8 mouse cellular contexts compared by ENCODE assay signal in genomic region chr1:171064491-171065242, GRCm38 (mm10). TPM values are rescaled to one million over a fixed set of nuclear protein-coding genes. Genes with fewer than 3 reads are reported as not detected.
DNase-seq lines count a peak whose midpoint lies in the region; ATAC-seq and TF ChIP-seq lines count a peak whose summit lies in the region.
"Not testable (repeated sequence)": the region's sequence is repeated elsewhere in the genome, so short reads cannot be mapped to it uniquely, and the experiment has no call there.

TSS of gene Fcgr3 (minus strand) at chr1:171064935.

- H3K4me2 ChIP-seq in intestine, postnatal 0 days (replicated peaks; ENCODE audit: low read depth), result peak within 1 kb of the TSS; percentile 82

- TF ChIP-seq CTCF in intestine, postnatal 0 days (IDR thresholded peaks at IDR 0.05; ENCODE audit: low read depth), result peak; percentile 62

- intact Hi-C loops in left cerebral cortex, postnatal 4 days (cut with DNase I), result not testable (repeated sequence)

- peak; percentile 59 for ATAC-seq in intestine, postnatal 0 days

- peak within 1 kb of the TSS; percentile 48 for H3K4me3 ChIP-seq in embryonic facial prominence, embryonic 10.5 days
- peak within 1 kb of the TSS; percentile 54 for H3K4me3 ChIP-seq in intestine, postnatal 0 days (ENCODE audit: low read depth, low read length)
- H3K4me3 ChIP-seq in midbrain, embryonic 10.5 days, result peak within 1 kb of the TSS; percentile 49

- H3K9me3 ChIP-seq in embryonic facial prominence, embryonic 10.5 days; intestine, postnatal 0 days (ENCODE audit: control insufficient read depth); midbrain, embryonic 10.5 days (replicated peaks): not testable (repeated sequence)

- DNase-seq in adrenal gland, postnatal 14 days, result peak; percentile 91
- peak; percentile 88 for DNase-seq in embryonic facial prominence, embryonic 10.5 days (ENCODE audit: low spot score)
- DNase-seq in gonadal fat pad, adult 2 months (ENCODE audit: low read depth), result not testable (repeated sequence)
- peak; percentile 88 for DNase-seq in left cerebral cortex, postnatal 4 days
- DNase-seq in midbrain, embryonic 10.5 days (ENCODE audit: low spot score), result peak; percentile 89
- peak; percentile 59 to 75 for DNase-seq in right cerebral cortex, postnatal 36 days (ENCODE audit: low spot score in 2 of 2)
- peak; percentile 84 to 88 for DNase-seq in urinary bladder, postnatal 4 days (ENCODE audit: low spot score in 2 of 2)

- not testable (repeated sequence) for H3K27ac ChIP-seq in embryonic facial prominence, embryonic 10.5 days (replicated peaks); intestine, postnatal 0 days (ENCODE audit: low read depth, low read length)
- 0 out of 2 replicates have a peak within 1 kb of the TSS, but pooled peaks have one; percentile 0 for H3K27ac ChIP-seq in midbrain, embryonic 10.5 days (replicated peaks)

- H3K36me3 ChIP-seq in embryonic facial prominence, embryonic 10.5 days (replicated peaks); intestine, postnatal 0 days (ENCODE audit: control insufficient read depth, insufficient read depth); midbrain, embryonic 10.5 days: not testable (repeated sequence)

- peaks cover 48% of the 10 kb centered on the region for H3K27me3 ChIP-seq in embryonic facial prominence, embryonic 10.5 days (replicated peaks; ENCODE audit: low read depth, poor library complexity, severe bottlenecking)
- peaks cover 20% of the 10 kb centered on the region for H3K27me3 ChIP-seq in intestine, postnatal 0 days (replicated peaks; ENCODE audit: control insufficient read depth, insufficient read depth, low read length)
- peaks cover 48% of the 10 kb centered on the region for H3K27me3 ChIP-seq in midbrain, embryonic 10.5 days (ENCODE audit: low read depth, poor library complexity, severe bottlenecking)

- H3K4me1 ChIP-seq in embryonic facial prominence, embryonic 10.5 days, result peaks cover 13% of the 10 kb centered on the region
- H3K4me1 ChIP-seq in intestine, postnatal 0 days (replicated peaks; ENCODE audit: control insufficient read depth, insufficient read depth, low read length), result not testable (repeated sequence)
- peaks cover 15% of the 10 kb centered on the region for H3K4me1 ChIP-seq in midbrain, embryonic 10.5 days

- 1% methylated on average over 45 of the region's 75 CpGs for WGBS in embryonic facial prominence, embryonic 10.5 days
- WGBS in intestine, postnatal 0 days, result under 1% methylated on average over 41 of the region's 75 CpGs
- WGBS in midbrain, embryonic 10.5 days, result 2% methylated on average over 47 of the region's 75 CpGs

- H3K9ac ChIP-seq in intestine, postnatal 0 days (ENCODE audit: low read depth, low read length), result not testable (repeated sequence)

RNA-seq across cellular contexts. Expression of gene Fcgr3, which starts in this region (rescaled TPM):
- 8.1 and 10.3 TPM in 2 replicates for total RNA-seq in adrenal gland, postnatal 14 days (2021)
- 3.8 and 5.5 TPM in 2 replicates for polyA plus RNA-seq in embryonic facial prominence, embryonic 10.5 days (2016; fragmentation: Nextera tagmentation; extraction: Ambion mirVana)
- polyA plus RNA-seq in gonadal fat pad, adult 2 months (2012; rRNA removed), result 20.4 and 28.6 TPM in 2 replicates
- polyA plus RNA-seq in intestine, postnatal 0 days (2015; fragmentation: Nextera tagmentation; extraction: Ambion mirVana), result 13.9 and 15.8 TPM in 2 replicates
- 1 to 10 TPM; 6.7 to 7.0 TPM for total RNA-seq in left cerebral cortex, postnatal 4 days (2021)
- polyA plus RNA-seq in midbrain, embryonic 10.5 days (2016; fragmentation: Nextera tagmentation; extraction: Ambion mirVana), result 5.5 and 7.8 TPM in 2 replicates
